Mouse (Mus musculus) liver, embryonic 13.5 days (tissue): Measurements from ENCODE around the gene Ccdc105. TPM values are rescaled to one million over a fixed set of nuclear protein-coding genes. Genes with fewer than 3 reads are reported as not detected.

ENCODE experiments used
- ATAC-seq: fragments of 200-750 bp; cut with Nextera tagmentation; 2 replicates; pipeline ENCODE4 v1.8.0; 2017; ENCODE audit warnings: low read depth, mild to moderate bottlenecking, moderate number of reproducible peaks, moderate library complexity
- DNase-seq: peaks from one replicate; pipeline ENCODE4 v3.0.0; 2022
- H3K27ac ChIP-seq: fragments of 300-500 bp; sonication (generic); 2 replicates; pipeline ENCODE4 v1.5.1; 2015; ENCODE audit warnings: moderate library complexity, mild to moderate bottlenecking, inconsistent platforms
- H3K27me3 ChIP-seq: fragments of 300-500 bp; sonication (generic); 2 replicates; pipeline ENCODE4 v1.6.1; 2015; ENCODE audit warnings: mild to moderate bottlenecking, inconsistent platforms
- H3K36me3 ChIP-seq: fragments of 300-500 bp; sonication (generic); 2 replicates; pipeline ENCODE4 v1.6.1; 2015; ENCODE audit warnings: mild to moderate bottlenecking, inconsistent platforms
- H3K4me1 ChIP-seq: fragments of 300-500 bp; sonication (generic); replicated peaks from 2 replicates; pipeline ENCODE4 v1.6.1; 2015; ENCODE audit warnings: inconsistent platforms
- H3K4me2 ChIP-seq: fragments of 300-500 bp; sonication (generic); 2 replicates; pipeline ENCODE4 v1.6.1; 2015; ENCODE audit warnings: inconsistent platforms, mild to moderate bottlenecking, moderate library complexity
- H3K4me3 ChIP-seq: fragments of 300-500 bp; sonication (generic); replicated peaks from 2 replicates; pipeline ENCODE4 v1.5.1; 2015; ENCODE audit warnings: mild to moderate bottlenecking, inconsistent platforms
- H3K9ac ChIP-seq: fragments of 300-500 bp; sonication (generic); 2 replicates; pipeline ENCODE4 v1.6.1; 2015; ENCODE audit warnings: mild to moderate bottlenecking, inconsistent platforms
- H3K9me3 ChIP-seq: fragments of 300-500 bp; sonication (generic); replicated peaks from 2 replicates; pipeline ENCODE4 v1.6.1; 2016; ENCODE audit warnings: inconsistent platforms
- WGBS: fragments of 180-500 bp; shearing (Covaris S2); methylation state at CpG from one replicate; pipeline ENCODE4 v1.1.7; 2015; ENCODE audit not compliant: insufficient replicate concordance; 5-methylcytosine and 5-hydroxymethylcytosine counted together
- polyA plus RNA-seq: library from polyadenylated mRNA; unstranded; fragments of >200 nt; fragmentation: Nextera tagmentation; extraction: Ambion mirVana; gene quantifications from 2 replicates; pipeline ENCODE4 v1.2.1, GENCODE M21; 2015

Ccdc105 gene
- polyA plus RNA-seq, 1 experiment from 2014 or later: not detected

DNA sequence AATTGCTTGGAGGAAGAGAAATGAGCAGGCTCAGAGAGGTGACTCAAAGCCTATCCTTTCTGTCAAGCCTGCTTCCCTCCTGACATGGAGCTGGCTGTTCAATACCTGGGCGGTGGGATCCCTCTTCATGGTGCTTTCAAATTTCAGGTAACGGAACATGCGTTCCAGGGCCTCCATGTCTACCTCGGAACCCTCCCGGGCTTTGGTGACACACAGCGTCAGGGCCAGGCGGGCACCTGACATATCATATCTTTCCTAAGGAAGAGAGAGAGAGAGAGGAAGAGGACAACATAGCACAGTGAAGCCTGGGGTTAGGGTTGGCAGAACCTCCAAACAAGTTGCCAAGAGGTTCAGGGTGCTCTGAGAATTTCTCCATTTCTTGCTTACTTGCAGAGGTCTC lies 37.7 kb downstream of the Ccdc105 start:
- H3K4me2 ChIP-seq: no peak overlapping the region
- H3K27me3 ChIP-seq: no peaks in the 10 kb centered on the region
- no peak overlapping the region for H3K27ac ChIP-seq
- H3K9ac ChIP-seq: no peak overlapping the region
- 74% methylated on average over 7 of the region's 7 CpGs for WGBS
- H3K4me3 ChIP-seq: no peak overlapping the region
- DNase-seq (no peak), ATAC-seq (no peak)
- no peaks in the 10 kb centered on the region for H3K4me1 ChIP-seq
- H3K36me3 ChIP-seq: no peaks in the 10 kb centered on the region
- H3K9me3 ChIP-seq: no peaks in the 10 kb centered on the region

DNA sequence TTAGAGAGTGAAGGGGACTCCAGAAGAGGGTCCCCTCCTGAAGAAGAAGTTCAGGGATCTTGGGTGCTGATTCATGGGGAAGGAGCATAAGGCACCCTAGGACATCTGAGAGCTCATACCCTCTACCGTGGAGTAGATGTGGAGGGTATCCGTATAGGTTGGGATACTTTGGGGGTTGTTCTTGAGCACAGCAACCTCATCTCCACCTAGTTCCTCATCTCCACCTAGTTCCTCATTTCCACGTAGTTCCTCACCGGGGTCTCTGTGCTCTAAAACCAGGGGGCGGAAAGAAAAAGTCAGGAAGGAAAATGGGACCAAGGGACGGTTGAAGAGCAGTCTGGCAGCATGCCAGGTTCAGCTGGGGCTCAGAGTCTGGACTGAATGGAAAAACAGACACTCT lies 38.7 kb downstream of the Ccdc105 start:
- 31% methylated on average over 6 of the region's 6 CpGs for WGBS
- DNase-seq: no peak
- ATAC-seq: no peak

GRCm38 (mm10) chr10:78710706-78711105 lies 42.2 kb downstream of the Ccdc105 start:
- no peaks in the 10 kb centered on the region for H3K36me3 ChIP-seq
- no peaks in the 10 kb centered on the region for H3K4me1 ChIP-seq
- no peak overlapping the region for H3K4me2 ChIP-seq
- H3K9me3 ChIP-seq: no peaks in the 10 kb centered on the region
- DNase-seq: no peak
- ATAC-seq: no peak
- H3K27ac ChIP-seq: no peak overlapping the region
- no peak overlapping the region for H3K9ac ChIP-seq
- no peak overlapping the region for H3K4me3 ChIP-seq
- no peaks in the 10 kb centered on the region for H3K27me3 ChIP-seq

More for the DNA sequence above, 38.7 kb downstream of the Ccdc105 start:
- Histone ChIP-seq H3K27me3 (no peaks in the 10 kb centered on the region), H3K4me1 (no peaks in the 10 kb centered on the region), H3K4me2 (no peak overlapping the region), H3K9ac (no peak overlapping the region), H3K36me3 (no peaks in the 10 kb centered on the region), H3K4me3 (no peak overlapping the region), H3K27ac (no peak overlapping the region), H3K9me3 (no peaks in the 10 kb centered on the region)

DNA sequence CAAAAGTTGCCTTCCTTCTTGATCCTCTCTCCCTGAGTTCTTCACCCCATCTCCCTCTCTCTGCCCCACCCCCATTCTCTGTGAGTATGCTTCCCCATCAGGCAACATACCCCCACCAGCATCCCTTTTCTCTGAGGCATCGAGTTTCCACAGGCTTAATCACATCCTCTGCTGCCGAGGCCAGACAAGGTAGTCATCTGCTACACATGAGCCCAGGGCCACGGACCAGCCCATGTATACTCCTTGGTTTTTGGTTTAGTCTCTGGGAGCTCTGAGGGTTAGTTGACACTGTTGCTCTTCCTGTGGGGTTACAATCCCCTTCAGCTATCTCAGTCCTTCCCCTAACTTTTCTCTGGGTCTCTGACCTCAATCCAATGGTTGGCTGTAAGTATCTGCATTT lies 52.0 kb downstream of the Ccdc105 start:
- Histone ChIP-seq H3K4me1 (no peaks in the 10 kb centered on the region), H3K4me2 (no peak overlapping the region), H3K27me3 (no peaks in the 10 kb centered on the region), H3K27ac (no peak overlapping the region), H3K36me3 (no peaks in the 10 kb centered on the region), H3K4me3 (no peak overlapping the region), H3K9ac (no peak overlapping the region), H3K9me3 (no peaks in the 10 kb centered on the region)
- ATAC-seq (no peak), DNase-seq (no peak)
- WGBS: 43% methylated on average over 3 of the region's 3 CpGs

Other genes starting within 250 kb of the Ccdc105 start
- gene Olfr1358, start 235.6 kb downstream of the Ccdc105 start, polyA plus RNA-seq: not detected in 2 replicates
- gene Ilvbl, start 178.7 kb downstream of the Ccdc105 start, polyA plus RNA-seq: 16.7 and 17.4 TPM in 2 replicates
- 1.8 TPM in 2 replicates for gene Syde1, start 161.1 kb downstream of the Ccdc105 start, polyA plus RNA-seq
- gene Olfr1357, start 135.0 kb downstream of the Ccdc105 start, polyA plus RNA-seq: not detected in 2 replicates
- not detected in 2 replicates for gene Casp14, start 34.8 kb downstream of the Ccdc105 start, polyA plus RNA-seq
- 0.28 and 0.38 TPM in 2 replicates for gene Slc1a6, start 27.4 kb upstream of the Ccdc105 start, polyA plus RNA-seq
- not detected in 2 replicates for gene Olfr1356, start 99.1 kb upstream of the Ccdc105 start, polyA plus RNA-seq
- not detected in 2 replicates for gene Olfr1355, start 122.5 kb upstream of the Ccdc105 start, polyA plus RNA-seq
- gene Olfr1354, start 160.1 kb upstream of the Ccdc105 start, polyA plus RNA-seq: not detected in 2 replicates
- gene Olfr8, start 197.6 kb upstream of the Ccdc105 start, polyA plus RNA-seq: not detected in 2 replicates
- gene Olfr1353, start 210.2 kb upstream of the Ccdc105 start, polyA plus RNA-seq: not detected in 2 replicates
- not detected in 2 replicates for gene Olfr1352, start 228.0 kb upstream of the Ccdc105 start, polyA plus RNA-seq